Mouse (Mus musculus): ENCODE data around the gene Hnrnpul2. TPM values are rescaled to one million over a fixed set of nuclear protein-coding genes. Genes with fewer than 3 reads are reported as not detected.
"Not testable (repeated sequence)": the region's sequence is repeated elsewhere in the genome, so short reads cannot be mapped to it uniquely, and the experiment has no call there.

The Hnrnpul2 gene
- polyA plus RNA-seq, 1 experiment, result 54.1 TPM

DNA sequence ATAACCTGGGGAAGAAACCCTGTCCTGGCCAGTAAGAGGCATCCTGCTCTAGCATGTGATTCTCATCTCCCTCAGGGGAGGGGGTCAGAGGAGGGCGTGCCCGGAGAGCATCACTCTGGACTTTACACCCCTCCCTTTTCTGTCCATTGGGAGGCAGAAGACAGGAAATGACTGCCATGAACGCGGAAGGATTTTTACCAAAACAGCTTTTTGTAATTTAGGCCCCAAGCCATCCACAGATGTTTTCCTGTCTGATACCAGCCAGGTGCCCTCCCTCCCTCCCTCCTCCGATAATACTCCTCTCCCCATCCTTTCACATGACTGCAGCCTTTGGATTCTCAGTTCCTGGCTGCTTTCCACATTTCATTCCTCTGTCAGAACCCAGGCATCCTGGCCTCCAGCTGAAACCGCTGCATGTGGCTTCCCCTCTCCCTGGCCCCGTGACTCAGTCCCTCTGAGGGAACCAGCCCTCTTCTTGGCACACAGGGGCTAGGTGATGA, 30.6 kb downstream of the Hnrnpul2 start, which contains the start of gene Lrrn4cl:
Gene Lrrn4cl (plus strand): TSS at position 367 of the 500 bp plus-strand sequence.
- no peak for TF ChIP-seq GATA1 (IDR thresholded peaks at IDR 0.05; ENCODE audit: borderline replicate concordance, low read length)
- no peak for TF ChIP-seq FLI1 (IDR thresholded peaks at IDR 0.05; ENCODE audit: low read length)

DNA sequence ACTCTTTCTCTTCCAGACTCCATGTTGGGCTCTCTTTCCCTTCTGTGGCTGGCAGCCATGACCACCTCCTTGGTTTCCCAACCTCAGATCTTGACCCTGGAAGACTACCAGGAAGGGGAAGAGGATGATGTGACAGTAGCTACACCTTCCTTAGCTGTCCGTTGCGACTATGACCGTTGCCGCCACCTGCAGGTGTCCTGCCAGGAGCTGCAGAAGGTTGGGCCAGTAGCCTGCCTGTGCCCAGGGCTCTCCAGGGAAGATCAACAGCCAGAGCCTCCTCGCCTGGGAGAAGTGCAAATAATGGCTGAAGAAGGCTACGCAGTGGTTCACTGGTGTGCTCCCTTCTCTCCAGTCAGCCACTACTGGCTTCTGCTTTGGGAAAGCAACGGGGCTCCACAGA, 31.8 kb downstream of the Hnrnpul2 start:
- peaks cover 28% of the 10 kb centered on the region for H3K36me3 ChIP-seq (replicated peaks; ENCODE audit: low read length)
- H3K27me3 ChIP-seq (replicated peaks), result peaks cover 2% of the 10 kb centered on the region
- H3K9me3 ChIP-seq, result no peaks in the 10 kb centered on the region
- TF ChIP-seq GATA1 (IDR thresholded peaks at IDR 0.05; ENCODE audit: borderline replicate concordance, low read length) (no peak), FLI1 (IDR thresholded peaks at IDR 0.05; ENCODE audit: low read length) (no peak)
- peaks cover 19% of the 10 kb centered on the region for H3K4me1 ChIP-seq
- H3K4me3 ChIP-seq (replicated peaks), result no peak overlapping the region

More for the DNA sequence above, 30.6 kb downstream of the Hnrnpul2 start, which contains the start of gene Lrrn4cl:
- H3K36me3 ChIP-seq (replicated peaks; ENCODE audit: low read length), result peaks cover 40% of the 10 kb centered on the region
- H3K9me3 ChIP-seq, result no peaks in the 10 kb centered on the region
- H3K4me1 ChIP-seq, result peaks cover 19% of the 10 kb centered on the region
- H3K4me3 ChIP-seq (replicated peaks), result no peak within 1 kb of the TSS
- H3K27me3 ChIP-seq (replicated peaks), result peaks cover 2% of the 10 kb centered on the region

DNA sequence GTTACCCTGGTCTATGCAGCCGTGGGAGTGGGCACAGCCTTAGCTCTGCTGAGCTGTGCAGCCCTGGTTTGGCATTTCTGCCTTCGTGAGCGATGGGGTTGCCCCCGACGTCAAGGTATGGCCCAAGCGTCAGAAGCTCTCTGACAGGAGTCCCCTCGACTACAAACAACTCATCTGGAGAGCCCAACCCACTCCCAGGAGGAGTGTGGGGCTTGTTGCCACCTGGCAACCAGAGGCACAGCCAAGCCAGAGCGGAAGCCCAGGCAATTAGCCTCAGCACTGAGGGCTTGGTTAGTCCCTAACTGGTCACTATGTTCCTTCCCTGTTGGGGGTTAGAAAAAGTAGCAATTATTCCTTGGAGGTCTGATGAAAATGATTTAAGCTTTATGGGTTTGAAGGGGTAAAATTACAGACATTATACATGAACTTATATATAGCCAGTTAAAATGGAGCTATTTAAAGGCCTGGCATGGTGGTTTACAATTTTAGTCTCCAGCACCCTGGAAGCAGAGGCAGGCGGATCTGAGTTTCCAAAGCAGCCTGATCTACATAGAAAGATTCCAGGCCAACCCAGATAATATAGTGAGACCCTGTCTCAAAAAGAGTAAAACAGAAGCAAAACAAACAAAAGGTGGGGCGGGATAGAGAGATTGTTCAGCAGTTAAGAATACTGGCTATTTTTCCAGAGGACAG, 32.6 kb downstream of the Hnrnpul2 start:
- no peak overlapping the region for H3K4me3 ChIP-seq (replicated peaks)
- peaks cover 19% of the 10 kb centered on the region for H3K4me1 ChIP-seq
- TF ChIP-seq FLI1 (IDR thresholded peaks at IDR 0.05; ENCODE audit: low read length) (no peak), GATA1 (IDR thresholded peaks at IDR 0.05; ENCODE audit: borderline replicate concordance, low read length) (no peak)
- peaks cover 21% of the 10 kb centered on the region for H3K36me3 ChIP-seq (replicated peaks; ENCODE audit: low read length)
- H3K9me3 ChIP-seq, result no peaks in the 10 kb centered on the region
- H3K27me3 ChIP-seq (replicated peaks), result peaks cover 2% of the 10 kb centered on the region

DNA sequence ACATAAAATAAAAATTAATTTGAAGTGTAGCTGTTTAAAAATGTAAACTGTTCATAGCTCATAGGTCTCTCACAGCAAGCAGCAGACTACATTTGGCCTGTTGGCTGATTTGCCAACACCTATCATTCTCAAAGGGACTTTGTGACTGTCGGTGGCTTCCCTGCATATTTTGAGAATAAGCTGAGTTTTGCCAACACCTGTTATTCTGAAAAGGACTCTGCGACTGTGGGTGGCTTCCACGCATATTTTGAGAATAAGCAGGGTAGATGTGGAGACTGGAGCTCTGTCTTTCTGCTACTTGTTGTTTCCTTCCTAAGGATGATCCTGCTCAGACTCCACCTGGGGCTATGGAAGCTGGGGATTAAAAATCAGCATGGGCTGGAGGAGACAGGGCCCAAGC, 33.3 kb downstream of the Hnrnpul2 start:
- no peak overlapping the region for H3K4me3 ChIP-seq (replicated peaks)
- H3K36me3 ChIP-seq (replicated peaks; ENCODE audit: low read length), result peaks cover 13% of the 10 kb centered on the region
- no peaks in the 10 kb centered on the region for H3K9me3 ChIP-seq
- no peak for TF ChIP-seq GATA1 (IDR thresholded peaks at IDR 0.05; ENCODE audit: borderline replicate concordance, low read length)
- TF ChIP-seq FLI1 (IDR thresholded peaks at IDR 0.05; ENCODE audit: low read length), result no peak
- H3K4me1 ChIP-seq, result peaks cover 19% of the 10 kb centered on the region
- H3K27me3 ChIP-seq (replicated peaks), result peaks cover 2% of the 10 kb centered on the region

DNA sequence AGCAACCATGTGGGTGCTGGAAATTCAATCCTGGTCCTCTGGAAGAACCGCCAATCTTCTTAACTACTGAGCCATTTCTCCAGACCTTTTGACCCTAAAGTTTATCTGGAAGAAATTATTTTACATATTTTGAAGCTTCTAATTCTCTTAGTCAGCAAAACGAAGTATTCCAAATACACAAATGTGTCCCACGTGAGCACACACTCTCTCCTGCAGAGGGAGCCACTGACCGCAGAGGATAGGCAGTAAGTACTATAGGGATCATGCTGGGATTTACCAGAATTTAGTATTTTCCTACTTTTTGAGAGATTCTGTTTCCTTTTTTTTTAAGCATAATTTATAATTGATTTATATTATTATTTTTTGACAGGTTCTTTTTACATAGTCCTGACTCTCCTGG, 37.9 kb downstream of the Hnrnpul2 start:
- Histone ChIP-seq H3K9me3 (no peaks in the 10 kb centered on the region), H3K4me1 (peaks cover 5% of the 10 kb centered on the region; the same call in 1 of the 2 replicates), H3K4me3 (replicated peaks) (no peak overlapping the region), H3K36me3 (replicated peaks; ENCODE audit: low read length) (no peaks in the 10 kb centered on the region), H3K27me3 (replicated peaks) (no peaks in the 10 kb centered on the region)
- TF ChIP-seq FLI1 (IDR thresholded peaks at IDR 0.05; ENCODE audit: low read length), result no peak
- no peak for TF ChIP-seq GATA1 (IDR thresholded peaks at IDR 0.05; ENCODE audit: borderline replicate concordance, low read length)

DNA sequence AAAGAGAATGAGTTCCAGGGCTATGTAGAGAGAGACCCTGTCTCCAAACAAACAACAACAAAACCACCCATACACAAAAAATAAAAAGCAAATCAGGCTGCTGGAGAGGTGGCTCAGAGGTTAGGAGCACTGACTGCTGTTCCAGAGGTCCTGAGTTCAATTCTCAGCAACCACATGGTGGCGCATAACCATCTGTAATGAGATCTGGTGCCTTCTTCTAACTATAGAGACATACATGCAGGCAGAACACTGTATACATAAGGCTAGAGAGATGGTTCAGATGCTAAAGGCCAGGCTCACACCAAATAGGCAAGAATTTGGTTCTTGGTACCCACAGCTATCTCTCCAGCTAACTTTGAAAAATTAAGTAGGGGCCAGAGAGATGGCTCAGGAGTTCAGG, 39.2 kb downstream of the Hnrnpul2 start:
- Histone ChIP-seq H3K27me3 (replicated peaks) (no peaks in the 10 kb centered on the region), H3K4me3 (replicated peaks) (no peak overlapping the region), H3K4me1 (peaks cover 5% of the 10 kb centered on the region; the same call in 1 of the 2 replicates), H3K36me3 (replicated peaks; ENCODE audit: low read length) (no peaks in the 10 kb centered on the region), H3K9me3 (no peaks in the 10 kb centered on the region)
- TF ChIP-seq FLI1 (IDR thresholded peaks at IDR 0.05; ENCODE audit: low read length) (no peak), GATA1 (IDR thresholded peaks at IDR 0.05; ENCODE audit: borderline replicate concordance, low read length) (no peak)

DNA sequence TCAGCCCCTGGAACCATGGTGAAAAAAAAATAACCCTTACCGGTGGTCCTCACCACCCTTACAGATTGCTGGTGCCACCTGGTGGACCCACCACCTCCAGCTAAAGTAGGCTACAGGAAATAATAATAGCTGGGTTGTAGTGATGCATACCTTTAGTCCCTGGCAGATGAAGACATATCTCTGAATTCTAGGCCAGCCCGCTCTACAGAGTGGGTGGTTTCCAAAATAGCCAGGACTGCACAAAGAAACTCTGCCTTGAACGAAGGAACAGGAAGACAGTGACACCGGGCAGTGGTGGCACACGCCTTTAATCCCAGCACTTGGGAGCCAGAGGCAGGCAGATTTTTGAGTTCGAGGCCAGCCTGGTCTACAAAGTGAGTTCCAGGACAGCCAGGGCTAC, 44.5 kb downstream of the Hnrnpul2 start:
- H3K36me3 ChIP-seq (replicated peaks; ENCODE audit: low read length), result no peaks in the 10 kb centered on the region
- no peak for TF ChIP-seq FLI1 (IDR thresholded peaks at IDR 0.05; ENCODE audit: low read length)
- no peak for TF ChIP-seq GATA1 (IDR thresholded peaks at IDR 0.05; ENCODE audit: borderline replicate concordance, low read length)
- peaks cover 22% of the 10 kb centered on the region for H3K4me1 ChIP-seq
- no peaks in the 10 kb centered on the region for H3K9me3 ChIP-seq
- no peaks in the 10 kb centered on the region for H3K27me3 ChIP-seq (replicated peaks)
- no peak overlapping the region for H3K4me3 ChIP-seq (replicated peaks)

DNA sequence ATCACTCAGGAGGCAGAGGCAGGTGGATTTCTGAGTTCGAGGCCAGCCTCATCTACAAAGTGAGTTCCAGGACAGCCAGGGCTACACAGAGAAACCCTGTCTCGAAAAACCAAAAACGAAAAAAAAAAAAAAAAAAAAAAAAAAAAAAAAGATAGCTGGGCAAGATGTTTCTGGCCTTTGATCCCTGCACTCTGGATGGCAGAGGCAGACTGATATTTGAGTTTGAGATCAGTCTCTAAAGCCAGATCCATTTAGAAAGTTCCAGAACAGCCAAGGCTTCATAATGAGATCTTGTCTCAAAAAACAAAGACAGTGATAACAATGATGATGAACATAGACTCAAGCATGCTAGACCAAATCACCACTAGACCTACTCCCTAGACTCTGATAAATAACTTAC, 50.6 kb downstream of the Hnrnpul2 start:
- Histone ChIP-seq H3K4me1 (peaks cover 60% of the 10 kb centered on the region), H3K4me3 (replicated peaks) (peak overlapping the region; percentile 97), H3K36me3 (replicated peaks; ENCODE audit: low read length) (peaks cover 32% of the 10 kb centered on the region)
- not testable (repeated sequence) for H3K27me3 ChIP-seq (replicated peaks); H3K9me3 ChIP-seq

DNA sequence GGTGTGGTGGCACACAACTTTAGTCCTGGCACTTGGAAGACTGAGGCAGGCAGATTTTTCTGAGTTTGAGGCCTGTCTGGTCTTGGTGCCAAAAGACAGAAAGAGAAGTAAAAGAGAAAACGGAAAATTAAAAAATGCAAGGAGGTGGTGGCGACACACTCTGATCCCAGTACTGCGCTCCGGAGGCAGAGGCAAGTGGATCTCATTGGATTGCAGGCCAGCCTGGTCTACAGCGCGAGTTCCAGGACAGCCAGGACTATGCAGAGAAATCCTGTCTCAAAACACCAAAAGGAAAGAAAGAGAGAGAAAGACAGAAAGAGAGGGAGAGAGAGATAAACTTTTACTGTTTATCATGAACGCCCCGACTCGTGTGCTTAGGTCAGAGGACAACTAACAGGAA, 51.0 kb downstream of the Hnrnpul2 start:
- Histone ChIP-seq H3K27me3 (replicated peaks) (no peaks in the 10 kb centered on the region), H3K36me3 (replicated peaks; ENCODE audit: low read length) (peaks cover 37% of the 10 kb centered on the region), H3K4me3 (replicated peaks) (peak overlapping the region; percentile 97), H3K4me1 (peaks cover 60% of the 10 kb centered on the region), H3K9me3 (no peaks in the 10 kb centered on the region)
- TF ChIP-seq GATA1 (IDR thresholded peaks at IDR 0.05; ENCODE audit: borderline replicate concordance, low read length), result no peak
- TF ChIP-seq FLI1 (IDR thresholded peaks at IDR 0.05; ENCODE audit: low read length), result no peak

DNA sequence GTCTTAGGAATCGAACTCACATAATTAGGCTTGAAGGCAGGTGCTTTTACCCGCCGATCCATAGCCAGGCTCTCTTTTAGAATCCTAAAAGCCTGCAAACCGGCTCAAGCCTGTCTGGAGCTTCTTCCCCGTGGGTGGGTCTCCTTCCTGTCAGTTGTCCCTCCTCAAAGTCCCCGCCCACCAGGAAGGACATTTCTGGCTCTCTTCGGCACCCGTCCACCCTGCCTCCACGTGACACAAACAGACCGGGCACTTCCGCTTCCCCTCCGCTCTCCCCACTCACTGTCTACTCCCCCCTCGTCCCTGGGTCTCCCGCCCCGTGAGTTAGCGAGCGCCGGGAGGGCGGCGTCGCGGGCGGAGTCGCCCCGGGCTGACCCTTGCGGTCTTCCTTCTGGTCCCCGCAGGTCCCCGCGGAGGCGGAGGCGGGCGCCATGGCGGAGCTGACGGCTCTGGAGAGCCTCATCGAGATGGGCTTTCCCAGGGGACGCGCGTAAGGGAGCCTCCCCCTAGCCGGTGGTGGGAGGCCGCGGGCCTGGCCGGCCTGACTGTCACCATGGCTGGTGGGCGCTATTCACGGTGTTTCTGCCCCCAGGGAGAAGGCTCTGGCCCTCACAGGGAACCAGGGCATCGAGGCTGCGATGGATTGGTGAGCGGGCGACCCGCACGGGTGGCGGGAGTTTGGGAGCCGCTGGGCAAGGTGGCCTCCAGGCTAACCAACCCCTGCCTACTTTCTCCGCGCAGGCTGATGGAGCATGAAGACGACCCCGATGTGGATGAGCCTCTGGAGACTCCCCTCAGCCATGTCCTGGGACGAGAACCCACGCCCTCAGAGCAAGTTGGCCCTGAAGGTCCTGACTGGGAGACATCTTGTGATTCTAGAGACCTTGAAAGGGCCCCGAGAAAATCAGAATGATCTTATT, 51.7 kb downstream of the Hnrnpul2 start, which contains the start of gene Ubxn1:
Gene Ubxn1 (plus strand): TSS at position 230 of the 920 bp plus-strand sequence.
- H3K4me3 ChIP-seq (replicated peaks), result peak within 1 kb of the TSS; percentile 97
- TF ChIP-seq GATA1 (IDR thresholded peaks at IDR 0.05; ENCODE audit: borderline replicate concordance, low read length) (no peak), FLI1 (IDR thresholded peaks at IDR 0.05; ENCODE audit: low read length) (peak; percentile 40; the same call in 1 of the 2 replicates)
- peaks cover 56% of the 10 kb centered on the region for H3K4me1 ChIP-seq
- peaks cover 44% of the 10 kb centered on the region for H3K36me3 ChIP-seq (replicated peaks; ENCODE audit: low read length)
- H3K27me3 ChIP-seq (replicated peaks), result no peaks in the 10 kb centered on the region
- no peaks in the 10 kb centered on the region for H3K9me3 ChIP-seq

Measured in megakaryocyte, embryonic 14.5 days (primary cell).